Mouse (Mus musculus) thymus, adult 2 months (tissue): ENCODE measurements around the gene Tbc1d20.
A peak's percentile ranks its signal among the peaks of the same experiment; 100 is the strongest.

ENCODE experiments used
- CTCF ChIP-seq: fragments of 200-500 bp; IDR thresholded peaks from 2 replicates; pipeline ENCODE4 v1.5.1; 2012; ENCODE audit warnings: mild to moderate bottlenecking, control low read depth, low read length, moderate library complexity, borderline replicate concordance; ENCODE audit not compliant: control insufficient read depth, poor library complexity, insufficient read depth; ENCODE audit errors: extremely low read depth
- POLR2A ChIP-seq: fragments of 200-500 bp; IDR thresholded peaks from 2 replicates; pipeline ENCODE4 v1.6.1; 2012; ENCODE audit warnings: mild to moderate bottlenecking, low read length, control low read depth, moderate library complexity; ENCODE audit not compliant: control insufficient read depth, poor library complexity, insufficient read depth; ENCODE audit errors: extremely low read depth

DNA sequence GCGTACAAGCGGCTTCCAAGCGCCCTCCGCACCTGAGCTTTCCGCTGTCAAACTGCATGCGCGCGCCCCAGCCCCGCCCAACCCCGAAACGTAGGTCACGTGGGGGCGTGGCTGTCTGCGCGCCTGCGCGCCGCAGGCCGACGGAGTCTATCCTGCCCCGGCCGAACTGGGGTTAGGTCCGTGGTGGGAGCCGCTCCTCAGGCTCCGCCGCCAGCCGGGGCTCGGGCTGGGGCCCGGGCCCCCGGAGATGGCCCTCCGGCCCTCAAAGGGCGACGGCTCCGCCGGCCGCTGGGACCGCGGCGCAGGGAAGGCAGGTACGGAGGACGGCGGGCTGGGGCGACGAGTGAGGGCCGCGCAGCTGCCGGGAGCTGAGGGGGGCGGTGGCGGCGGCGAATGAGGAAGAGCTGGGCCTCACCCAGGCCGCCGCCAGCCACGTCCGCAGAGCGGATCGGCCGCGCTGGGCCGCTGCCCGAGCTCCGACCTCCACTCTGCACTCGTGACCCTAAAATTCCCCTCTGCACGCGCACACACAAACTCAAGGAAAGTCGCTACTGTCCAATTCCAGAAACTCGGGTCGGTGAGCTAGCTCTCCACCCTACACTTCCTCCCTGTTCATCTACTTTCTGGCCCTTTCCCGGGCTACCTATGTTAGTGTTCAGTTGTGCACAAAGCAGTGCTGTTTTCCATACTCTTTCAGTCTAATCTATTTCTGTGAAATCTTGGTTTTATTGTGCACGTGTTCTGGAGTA lies at the start of gene Tbc1d20:
- TF ChIP-seq CTCF, result 0 out of 2 replicates have a peak, but pooled peaks have one; percentile 43
- TF ChIP-seq POLR2A, result peak; percentile 93
